Mouse (Mus musculus): ENCODE measurements around the gene Nenf.

Gene Nenf

GRCm38 (mm10) chr1:191318686-191319085 lies 692 bp upstream of the Nenf start:
- no peak for DNase-seq (ENCODE audit: low read depth)

- no peak for DNase-seq (ENCODE audit: low read depth)
Observed at GRCm38 (mm10) chr1:191316818-191317217, 1.2 kb downstream of the Nenf start.

DNA sequence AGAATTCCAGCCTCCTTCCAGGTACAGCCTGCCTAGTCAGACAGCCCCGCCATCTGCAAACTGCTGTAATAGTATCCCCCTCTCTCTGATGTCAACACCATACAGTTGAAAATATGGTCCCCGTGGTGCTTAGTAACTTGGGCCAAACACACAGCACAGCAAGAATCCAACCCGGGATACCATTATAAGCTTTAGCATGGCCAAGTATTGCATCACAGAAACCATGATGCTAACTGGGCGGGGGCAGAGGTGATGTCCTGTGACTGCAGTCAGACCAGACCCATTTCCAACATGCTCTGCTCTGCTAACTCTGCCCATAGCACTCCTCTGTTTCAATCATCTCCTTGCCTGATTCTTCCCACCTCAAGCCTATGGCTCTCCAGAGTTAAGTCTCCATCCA lies 4.1 kb downstream of the Nenf start:
- DNase-seq (ENCODE audit: low read depth): peak; percentile 30

- DNase-seq (ENCODE audit: low read depth): no peak
Observed at GRCm38 (mm10) chr1:191313158-191313557, 4.8 kb downstream of the Nenf start.

- DNase-seq (ENCODE audit: low read depth): peak; percentile 93
Observed at GRCm38 (mm10) chr1:191312513-191312941, 5.5 kb downstream of the Nenf start.

DNA sequence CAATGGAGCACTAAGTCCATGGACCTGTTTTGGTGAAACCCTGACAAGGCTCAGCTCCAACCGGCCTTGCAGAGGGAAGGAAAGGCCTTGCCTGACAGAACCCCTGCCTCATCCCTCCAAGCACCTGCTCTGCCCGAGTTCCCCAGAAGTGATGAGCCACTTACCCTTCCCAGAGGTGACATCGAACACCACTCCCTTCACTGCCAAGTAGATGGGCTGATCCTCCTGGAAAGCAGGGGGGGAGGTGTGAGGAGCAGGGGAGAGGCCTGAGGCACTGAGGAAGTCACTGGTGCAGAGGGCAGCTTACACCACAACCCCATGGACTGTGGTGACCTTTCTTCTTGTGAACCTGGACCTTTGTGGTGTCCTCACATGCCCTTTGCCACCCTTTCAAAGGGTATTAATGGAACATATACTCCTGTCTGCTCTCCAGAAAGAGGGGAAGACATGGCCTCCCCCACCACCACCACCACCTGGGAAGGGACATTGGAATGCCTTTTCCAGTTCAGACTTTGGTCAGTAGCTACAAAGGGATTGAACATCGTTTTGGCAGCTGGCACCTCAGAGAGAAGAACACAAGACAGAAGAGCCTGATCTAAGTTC lies 6.6 kb downstream of the Nenf start:
- DNase-seq (ENCODE audit: low read depth): no peak

- DNase-seq (ENCODE audit: low read depth): peak; percentile 47
Observed at GRCm38 (mm10) chr1:191307766-191308455, 10.1 kb downstream of the Nenf start.

DNA sequence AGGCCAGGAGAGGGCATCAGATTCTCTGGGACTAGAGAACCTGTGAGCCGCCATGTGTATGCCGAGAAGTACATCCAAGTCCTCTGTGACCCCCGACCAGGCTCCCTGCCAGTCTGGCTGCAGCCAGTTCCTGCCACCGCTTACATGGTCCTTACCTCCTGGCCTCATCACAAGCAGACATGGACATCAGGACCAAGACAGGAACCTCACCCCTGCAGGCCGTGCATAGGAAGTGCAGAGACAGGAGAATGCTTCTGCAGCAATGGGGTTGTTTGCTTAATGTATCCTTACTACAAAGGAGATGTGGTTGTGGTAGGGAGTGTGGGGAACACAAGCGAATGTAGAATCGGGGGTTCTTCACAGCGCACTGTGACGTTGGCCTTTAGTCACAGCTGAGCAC lies 11.7 kb downstream of the Nenf start:
- no peak for DNase-seq (ENCODE audit: low read depth)

- peak; percentile 58 for DNase-seq (ENCODE audit: low read depth)
Observed at GRCm38 (mm10) chr1:191305610-191306009, 12.4 kb downstream of the Nenf start.

- no peak for DNase-seq (ENCODE audit: low read depth)
Observed at GRCm38 (mm10) chr1:191304216-191304615, 13.8 kb downstream of the Nenf start.

DNA sequence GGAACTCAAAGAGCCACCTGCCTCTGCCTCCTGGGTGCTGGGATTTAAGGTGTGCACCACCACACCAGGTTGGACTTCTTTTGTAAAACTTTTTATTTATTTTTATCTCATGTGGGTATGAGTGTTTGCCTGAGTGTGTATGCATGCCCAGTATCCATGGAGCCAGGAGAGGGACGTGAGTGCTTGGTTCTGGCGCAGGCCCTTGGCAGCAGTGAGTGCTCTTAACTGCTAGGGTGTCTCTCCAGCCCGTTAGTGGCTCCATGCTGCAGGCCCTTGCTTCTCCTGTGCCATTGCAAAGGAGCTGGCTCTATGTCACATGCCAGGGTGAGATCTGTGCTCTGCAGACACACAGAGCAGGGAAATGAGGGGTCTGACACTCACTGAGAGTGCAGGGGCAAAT lies 14.3 kb downstream of the Nenf start:
- no peak for DNase-seq (ENCODE audit: low read depth)

DNA sequence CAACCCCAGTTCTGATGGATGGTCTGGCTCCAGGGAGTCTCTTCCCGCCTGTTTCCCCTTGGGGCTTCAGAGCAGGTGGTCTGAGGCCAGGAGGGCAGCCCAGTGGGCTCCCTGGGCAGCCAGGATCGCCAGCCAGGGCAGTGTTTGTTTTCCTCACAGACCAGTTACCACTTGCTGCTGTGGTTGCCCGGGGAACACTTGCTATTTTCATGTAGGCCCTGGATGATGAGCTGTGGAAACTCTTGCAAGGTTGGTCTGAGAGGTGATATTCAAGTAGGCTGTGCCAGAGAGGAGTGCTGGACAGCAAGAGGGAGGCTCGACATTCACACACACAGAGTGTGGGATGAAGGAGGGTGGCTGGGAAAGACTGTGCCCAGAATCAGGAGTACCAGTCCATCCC lies 16.1 kb downstream of the Nenf start:
- no peak for DNase-seq (ENCODE audit: low read depth)

GRCm38 (mm10) chr1:191299215-191299942 lies 18.6 kb downstream of the Nenf start:
- peak; percentile 45 for DNase-seq (ENCODE audit: low read depth)

GRCm38 (mm10) chr1:191298304-191298703 lies 19.7 kb downstream of the Nenf start:
- DNase-seq (ENCODE audit: low read depth): no peak

GRCm38 (mm10) chr1:191296445-191296844 lies 21.5 kb downstream of the Nenf start:
- DNase-seq (ENCODE audit: low read depth): no peak

- DNase-seq (ENCODE audit: low read depth): no peak
Observed at GRCm38 (mm10) chr1:191295784-191296183, 22.2 kb downstream of the Nenf start.

DNA sequence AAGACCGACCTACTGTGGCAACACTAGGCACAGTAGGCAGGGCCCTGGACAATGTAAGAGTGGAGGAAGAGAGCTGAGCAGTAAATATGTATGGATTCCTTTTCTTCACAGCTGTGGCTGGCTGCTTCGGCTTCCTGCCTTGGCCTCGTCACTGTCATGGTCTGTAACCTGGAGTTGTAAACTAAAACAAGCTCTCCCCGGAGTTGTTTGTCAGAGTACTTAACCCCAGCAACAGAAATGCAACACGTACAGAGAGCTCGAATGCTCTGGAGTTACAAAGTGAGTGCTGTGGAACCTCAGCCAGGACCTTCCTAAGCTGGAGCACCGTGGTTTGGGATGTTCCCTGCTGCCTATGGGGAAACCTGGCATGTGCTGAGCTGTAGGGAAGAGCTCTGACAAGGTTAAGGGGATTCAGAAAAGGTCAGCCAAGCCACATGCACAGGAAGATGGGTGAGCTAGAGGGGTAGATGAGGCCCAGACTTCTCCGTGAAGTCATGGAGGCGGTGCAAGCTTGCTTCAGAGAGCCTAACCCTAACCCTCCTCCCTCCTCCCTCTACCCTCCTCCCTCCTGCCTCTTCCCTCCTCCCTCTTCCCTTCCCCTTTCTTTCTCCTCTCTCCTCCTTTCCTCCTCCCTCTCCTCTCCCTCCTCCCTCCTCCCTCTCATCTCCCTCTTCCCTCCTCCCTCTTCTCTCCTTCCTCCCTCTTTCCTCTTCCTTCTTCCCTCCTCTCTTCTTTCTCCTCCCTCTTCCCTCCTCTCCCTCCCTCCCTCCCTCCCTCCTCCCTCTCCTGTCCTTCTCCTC lies 23.8 kb downstream of the Nenf start:
- no peak for DNase-seq (ENCODE audit: low read depth)

DNA sequence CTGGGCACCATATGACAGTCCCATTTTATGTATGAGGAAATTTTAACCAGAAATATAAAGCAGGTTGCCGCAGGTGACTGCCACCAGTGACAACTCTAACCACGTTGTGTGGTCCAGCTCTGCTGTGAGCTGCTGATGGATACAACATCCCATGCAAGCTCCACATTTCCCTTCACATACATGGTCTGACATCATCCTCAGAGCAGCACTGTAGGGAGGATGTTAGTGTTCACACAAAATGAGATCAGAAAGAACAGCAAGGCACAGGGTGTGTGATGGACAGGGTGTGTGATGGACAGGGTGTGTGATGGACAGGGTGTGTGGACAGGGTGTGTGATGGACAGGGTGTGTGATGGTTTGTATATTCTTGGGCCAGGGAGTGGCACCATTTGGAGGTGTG lies 24.9 kb downstream of the Nenf start:
- DNase-seq (ENCODE audit: low read depth): no peak

DNA sequence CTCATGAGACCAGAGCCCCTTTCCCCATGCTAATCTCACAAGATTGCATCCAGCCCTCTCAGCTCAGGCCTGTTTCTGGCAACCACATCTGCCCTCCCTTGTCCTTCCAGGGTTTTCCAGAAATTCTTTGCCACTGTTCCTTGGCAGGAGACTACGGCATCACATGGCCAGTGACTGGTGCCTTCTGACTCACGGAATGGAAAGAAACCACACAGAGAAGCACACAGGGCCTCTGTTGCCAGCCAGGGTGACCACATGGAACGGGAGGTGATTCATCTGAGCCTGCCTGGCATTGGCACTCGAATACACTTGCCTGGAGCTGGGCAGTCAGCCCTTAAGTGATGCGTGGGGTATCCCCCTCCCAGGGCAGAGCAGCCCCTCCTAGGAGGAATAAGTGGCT lies 25.6 kb downstream of the Nenf start:
- no peak for DNase-seq (ENCODE audit: low read depth)

DNA sequence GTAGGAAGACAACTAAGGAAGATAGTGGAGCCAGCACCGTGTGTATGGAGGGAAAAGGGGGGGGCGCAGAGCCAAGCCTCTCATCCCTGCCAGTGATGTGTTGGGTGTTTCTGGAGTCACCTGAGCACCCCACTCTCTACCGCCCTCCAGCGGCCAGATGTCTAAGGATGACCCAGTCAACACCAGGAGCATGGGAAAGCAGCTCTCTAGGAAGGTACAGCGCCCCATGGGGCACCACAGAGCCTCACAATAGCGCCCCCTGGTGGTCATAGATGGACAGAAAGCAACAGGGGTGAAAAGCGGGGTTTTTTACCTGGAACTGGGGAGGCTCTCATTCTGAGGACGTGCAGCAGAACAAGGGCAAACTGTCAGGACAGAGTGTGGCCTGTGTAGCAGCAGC lies 29.2 kb downstream of the Nenf start:
- DNase-seq (ENCODE audit: low read depth): peak; percentile 85

DNA sequence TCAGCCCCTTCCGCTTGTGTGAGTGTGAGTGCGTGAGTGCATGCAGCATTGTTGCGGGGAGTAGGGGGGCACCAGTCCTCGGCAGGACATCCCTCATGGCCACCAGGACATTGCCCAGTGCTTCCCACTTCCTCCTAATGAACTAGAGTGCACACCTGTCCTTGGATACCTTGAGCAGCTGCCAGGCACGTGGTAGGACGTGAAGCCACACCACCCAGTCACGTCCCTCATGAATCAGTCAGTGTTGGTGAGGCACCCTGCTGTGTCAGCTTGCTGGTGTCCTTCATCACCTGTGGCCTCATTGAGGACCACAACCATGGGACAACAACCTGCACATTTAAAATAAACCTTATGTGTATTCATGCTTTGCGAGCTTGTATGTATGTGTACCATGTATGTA lies 33.5 kb downstream of the Nenf start:
- DNase-seq (ENCODE audit: low read depth): no peak
